Mouse (Mus musculus): ENCODE results near the gene Ccdc51. TPM values are rescaled to one million over a fixed set of nuclear protein-coding genes. Genes with fewer than 3 reads are reported as not detected.

Gene Ccdc51
- polyA plus RNA-seq, 1 experiment from 2014 or later = 11.9 TPM

Other genes starting within 250 kb of the Ccdc51 start
- gene Slc26a6, start 229.2 kb upstream of the Ccdc51 start, polyA plus RNA-seq (2016; fragmentation: Nextera tagmentation; extraction: Ambion mirVana) = 12.7 and 16.5 TPM in 2 replicates
- 0.44 and 0.48 TPM in 2 replicates for gene Tmem89, start 167.9 kb upstream of the Ccdc51 start, polyA plus RNA-seq (2016; fragmentation: Nextera tagmentation; extraction: Ambion mirVana)
- gene Uqcrc1, start 145.9 kb upstream of the Ccdc51 start, polyA plus RNA-seq (2016; fragmentation: Nextera tagmentation; extraction: Ambion mirVana) = 346 and 367 TPM in 2 replicates
- gene Col7a1, start 128.9 kb upstream of the Ccdc51 start, polyA plus RNA-seq (2016; fragmentation: Nextera tagmentation; extraction: Ambion mirVana) = 3.1 and 3.9 TPM in 2 replicates
- not detected in 2 replicates for gene Ucn2, start 96.5 kb upstream of the Ccdc51 start, polyA plus RNA-seq (2016; fragmentation: Nextera tagmentation; extraction: Ambion mirVana)
- gene Pfkfb4, start 90.7 kb upstream of the Ccdc51 start, polyA plus RNA-seq (2016; fragmentation: Nextera tagmentation; extraction: Ambion mirVana) = 20.1 and 24.0 TPM in 2 replicates
- 52.3 and 56.6 TPM in 2 replicates for gene Shisa5, start 43.9 kb upstream of the Ccdc51 start, polyA plus RNA-seq (2016; fragmentation: Nextera tagmentation; extraction: Ambion mirVana)
- 8.0 and 9.9 TPM in 2 replicates for gene Trex1, start 22.8 kb upstream of the Ccdc51 start, polyA plus RNA-seq (2016; fragmentation: Nextera tagmentation; extraction: Ambion mirVana)
- gene Atrip, start 8.4 kb upstream of the Ccdc51 start, polyA plus RNA-seq (2016; fragmentation: Nextera tagmentation; extraction: Ambion mirVana) = 29.3 and 31.8 TPM in 2 replicates
- 746 and 747 TPM in 2 replicates for gene Tma7, start 94 bp downstream of the Ccdc51 start, polyA plus RNA-seq (2016; fragmentation: Nextera tagmentation; extraction: Ambion mirVana)
- gene Plxnb1, start 12.9 kb downstream of the Ccdc51 start, polyA plus RNA-seq (2016; fragmentation: Nextera tagmentation; extraction: Ambion mirVana) = 38.4 and 41.2 TPM in 2 replicates
- not detected in 2 replicates for gene Fbxw21, start 79.5 kb downstream of the Ccdc51 start, polyA plus RNA-seq (2016; fragmentation: Nextera tagmentation; extraction: Ambion mirVana)
- not detected in 2 replicates for gene Fbxw13, start 113.5 kb downstream of the Ccdc51 start, polyA plus RNA-seq (2016; fragmentation: Nextera tagmentation; extraction: Ambion mirVana)
- not detected in 2 replicates for gene Fbxw20, start 152.3 kb downstream of the Ccdc51 start, polyA plus RNA-seq (2016; fragmentation: Nextera tagmentation; extraction: Ambion mirVana)
- gene Fbxw14, start 205.2 kb downstream of the Ccdc51 start, polyA plus RNA-seq (2016; fragmentation: Nextera tagmentation; extraction: Ambion mirVana) = not detected in 2 replicates